Comparison of ENCODE assay signal across 21 mouse cellular contexts in genomic region chr4:56264626-56265025, GRCm38 (mm10).
A peak's percentile ranks its signal among the peaks of the same experiment; 100 is the strongest.
DNase-seq lines count a peak whose midpoint lies in the region; ATAC-seq and TF ChIP-seq lines count a peak whose summit lies in the region.
"Had no signal": no experiment of that assay in that cellular context is flagged by ENCODE, and none has a peak within 500 bp of the region (broad histone marks: within the 10 kb centered on the region; RNA-seq: fewer than 3 reads in every experiment).

No protein-coding gene starts in this region.

- H3K4me2 ChIP-seq in limb, embryonic 14.5 days (replicated peaks; ENCODE audit: low read depth, low read length, severe bottlenecking): no peak overlapping the region
- no peak overlapping the region for H3K4me2 ChIP-seq in midbrain, postnatal 0 days (ENCODE audit: low read depth, low read length, poor library complexity, severe bottlenecking)
- H3K4me2 ChIP-seq: embryonic facial prominence, embryonic 15.5 days; forebrain, embryonic 15.5 days; midbrain, embryonic 11.5 days had no signal

- no peaks in the 10 kb centered on the region for H3K27me3 ChIP-seq in heart, adult 2 months (ENCODE audit: control insufficient read depth, insufficient read depth, low read length)
- H3K27me3 ChIP-seq in limb, embryonic 14.5 days (ENCODE audit: control insufficient read depth, insufficient read depth, low read length): no peaks in the 10 kb centered on the region
- no peaks in the 10 kb centered on the region for H3K27me3 ChIP-seq in midbrain, postnatal 0 days (ENCODE audit: insufficient read depth, low read length)
- H3K27me3 ChIP-seq: embryonic facial prominence, embryonic 15.5 days; forebrain, embryonic 15.5 days had no signal

- no peak overlapping the region for H3K4me3 ChIP-seq in heart, adult 2 months
- no peak overlapping the region; the same call in 1 of the 2 replicates for H3K4me3 ChIP-seq in gastrocnemius, adult 2 months
- H3K4me3 ChIP-seq in limb, embryonic 14.5 days (replicated peaks; ENCODE audit: low read length): no peak overlapping the region
- no peak overlapping the region for H3K4me3 ChIP-seq in midbrain, postnatal 0 days (ENCODE audit: low read depth, low read length)
- H3K4me3 ChIP-seq: embryonic facial prominence, embryonic 15.5 days; forebrain, embryonic 15.5 days had no signal

- ATAC-seq in limb, embryonic 14.5 days (ENCODE audit: low FRiP score, low read depth): no peak
- ATAC-seq in inflammation-experienced regulatory T-cells, adult 6 months: no peak
- ATAC-seq in midbrain, postnatal 0 days (ENCODE audit: low FRiP score): no peak
- ATAC-seq: forebrain, embryonic 15.5 days; hindbrain, postnatal 0 days; intestine, postnatal 0 days; lung, postnatal 0 days had no signal

- H3K9me3 ChIP-seq in limb, embryonic 14.5 days (ENCODE audit: control insufficient read depth, low read length): no peaks in the 10 kb centered on the region
- H3K9me3 ChIP-seq in midbrain, postnatal 0 days (ENCODE audit: low read length): no peaks in the 10 kb centered on the region
- H3K9me3 ChIP-seq: embryonic facial prominence, embryonic 15.5 days; forebrain, embryonic 15.5 days had no signal

- peaks cover 4% of the 10 kb centered on the region for H3K4me1 ChIP-seq in heart, adult 2 months (ENCODE audit: control insufficient read depth, insufficient read depth, low read length)
- peaks cover 10% of the 10 kb centered on the region; the same call in 1 of the 2 replicates for H3K4me1 ChIP-seq in limb, embryonic 14.5 days (ENCODE audit: control insufficient read depth, insufficient read depth, low read length)
- no peaks in the 10 kb centered on the region for H3K4me1 ChIP-seq in midbrain, postnatal 0 days (ENCODE audit: insufficient read depth, low read length)
- H3K4me1 ChIP-seq: embryonic facial prominence, embryonic 15.5 days; forebrain, embryonic 15.5 days had no signal

- H3K79me2 ChIP-seq in heart, adult 2 months (replicated peaks; ENCODE audit: control insufficient read depth, insufficient read depth, low read length): no peaks in the 10 kb centered on the region

- TF ChIP-seq POLR2A in heart, adult 2 months (IDR thresholded peaks at IDR 0.05; ENCODE audit: insufficient read depth, low read depth, low read length): no peak
- no peak for TF ChIP-seq POLR2A in limb, embryonic 14.5 days (IDR thresholded peaks at IDR 0.05; ENCODE audit: borderline replicate concordance, extremely low read depth, insufficient read depth, insufficient read length)

- TF ChIP-seq CTCF in heart, adult 2 months (IDR thresholded peaks at IDR 0.05): no peak
- TF ChIP-seq CTCF in gastrocnemius, adult 2 months (IDR thresholded peaks at IDR 0.05): no peak
- no peak for TF ChIP-seq CTCF in midbrain, postnatal 0 days (IDR thresholded peaks at IDR 0.05)

- intact Hi-C loops in heart, adult 2 months (cut with DNase I): no loop called here
- intact Hi-C loops in heart, postnatal 14 days (cut with DNase I): no loop called here
- intact Hi-C loops in gastrocnemius, adult 2 months (cut with DNase I): no loop called here

- WGBS in heart, adult 2 months: 63% methylated on average over 4 of the region's 4 CpGs
- WGBS in limb, embryonic 14.5 days: 51% methylated on average over 4 of the region's 4 CpGs
- WGBS in midbrain, postnatal 0 days: 90% methylated on average over 4 of the region's 4 CpGs

- no peak for DNase-seq in heart, adult 2 months
- no peak for DNase-seq in heart, postnatal 14 days
- peak; percentile 13 for DNase-seq in kidney, postnatal 10 days
- no peak for DNase-seq in kidney, adult 18-20 months
- DNase-seq in gastrocnemius, adult 2 months: peak; percentile 74
- DNase-seq in limb, embryonic 14.5 days (ENCODE audit: low spot score): peak; percentile 23
- DNase-seq in midbrain, postnatal 0 days (ENCODE audit: low spot score): no peak
- DNase-seq: adrenal gland, adult 2 months; cerebellum, adult 11 months; cerebellum, adult 9-11 months; kidney, postnatal 36 days; liver; thymus, adult 18-20 months; thymus, postnatal 4 days had no signal

- H3K27ac ChIP-seq in heart, adult 2 months: peak overlapping the region; percentile 65
- H3K27ac ChIP-seq in gastrocnemius, adult 2 months: peak overlapping the region; percentile 76
- 0 out of 2 replicates have a peak overlapping the region, but pooled peaks have one; percentile 45 for H3K27ac ChIP-seq in limb, embryonic 14.5 days (replicated peaks; ENCODE audit: low read depth, low read length)
- H3K27ac ChIP-seq in midbrain, postnatal 0 days (ENCODE audit: low read depth, low read length): no peak overlapping the region
- H3K27ac ChIP-seq: embryonic facial prominence, embryonic 15.5 days; forebrain, embryonic 15.5 days; hindbrain, postnatal 0 days had no signal

- H3K9ac ChIP-seq in heart, adult 2 months (ENCODE audit: low read depth, low read length): no peak overlapping the region
- no peak overlapping the region for H3K9ac ChIP-seq in limb, embryonic 14.5 days (ENCODE audit: low read depth, low read length, severe bottlenecking)
- H3K9ac ChIP-seq in midbrain, postnatal 0 days (replicated peaks; ENCODE audit: low read length, poor library complexity, severe bottlenecking): no peak overlapping the region
- H3K9ac ChIP-seq: embryonic facial prominence, embryonic 15.5 days; forebrain, embryonic 15.5 days had no signal

- TF ChIP-seq EP300 in heart, adult 2 months (IDR thresholded peaks at IDR 0.05; ENCODE audit: insufficient read depth, low read depth, low read length): no peak

- H3K36me3 ChIP-seq in heart, adult 2 months (ENCODE audit: control insufficient read depth, insufficient read depth, low read length): peaks cover 2% of the 10 kb centered on the region
- H3K36me3 ChIP-seq in limb, embryonic 14.5 days (ENCODE audit: control insufficient read depth, insufficient read depth, low read length): no peaks in the 10 kb centered on the region
- no peaks in the 10 kb centered on the region for H3K36me3 ChIP-seq in midbrain, postnatal 0 days (ENCODE audit: insufficient read depth, low read length)
- H3K36me3 ChIP-seq: embryonic facial prominence, embryonic 15.5 days; forebrain, embryonic 15.5 days had no signal

Comparison
In these comparisons a context has a peak if more than half of its experiments do, and no peak if none do; other contexts are left out.
1. DNase-seq: peak in kidney, postnatal 10 days (single experiment), gastrocnemius, adult 2 months (single experiment) and limb, embryonic 14.5 days (single experiment); none in heart, adult 2 months (0 of 2), heart, postnatal 14 days (0 of 2), kidney, adult 18-20 months (single experiment) and midbrain, postnatal 0 days (single experiment).